In genomic region chr3:129680258-129680657, GRCm38 (mm10) we compare ENCODE assay signal across 9 mouse cellular contexts.
DNase-seq lines count a peak whose midpoint lies in the region; ATAC-seq and TF ChIP-seq lines count a peak whose summit lies in the region.
"Had no signal": no experiment of that assay in that cellular context is flagged by ENCODE, and none has a peak within 500 bp of the region (broad histone marks: within the 10 kb centered on the region; RNA-seq: fewer than 3 reads in every experiment).

No protein-coding gene starts in this region.

- no peak overlapping the region for H3K4me3 ChIP-seq in hindbrain, embryonic 16.5 days (ENCODE audit: low read length)
- H3K4me3 ChIP-seq in hindbrain, embryonic 12.5 days = no peak overlapping the region
- no peak overlapping the region for H3K4me3 ChIP-seq in neural tube, embryonic 14.5 days (ENCODE audit: low read depth, low read length)
- H3K4me3 ChIP-seq in neural tube, embryonic 15.5 days (replicated peaks) = no peak overlapping the region
- no peak overlapping the region for H3K4me3 ChIP-seq in heart, postnatal 0 days (ENCODE audit: low read depth, low read length)
- no peak overlapping the region for H3K4me3 ChIP-seq in stomach, postnatal 0 days (ENCODE audit: low read depth, low read length)
- H3K4me3 ChIP-seq: forebrain, embryonic 13.5 days had no signal

- no peaks in the 10 kb centered on the region for H3K27me3 ChIP-seq in hindbrain, embryonic 16.5 days (replicated peaks; ENCODE audit: control insufficient read depth, insufficient read depth, low read length)
- no peaks in the 10 kb centered on the region for H3K27me3 ChIP-seq in hindbrain, embryonic 12.5 days
- no peaks in the 10 kb centered on the region for H3K27me3 ChIP-seq in neural tube, embryonic 14.5 days (ENCODE audit: control insufficient read depth, insufficient read depth, low read length)
- no peaks in the 10 kb centered on the region for H3K27me3 ChIP-seq in neural tube, embryonic 15.5 days (replicated peaks)
- H3K27me3 ChIP-seq in heart, postnatal 0 days (ENCODE audit: control insufficient read depth, insufficient read depth, low read length) = no peaks in the 10 kb centered on the region
- H3K27me3 ChIP-seq in stomach, postnatal 0 days (ENCODE audit: control insufficient read depth, insufficient read depth, low read length) = no peaks in the 10 kb centered on the region
- H3K27me3 ChIP-seq: forebrain, embryonic 13.5 days had no signal

- peak; percentile 49 for DNase-seq in heart, postnatal 0 days (ENCODE audit: low spot score)
- DNase-seq in stomach, postnatal 0 days (ENCODE audit: low spot score) = no peak
- no peak for DNase-seq in spleen, postnatal 36 days (ENCODE audit: low spot score in 2 of 2)

- no peak overlapping the region for H3K9ac ChIP-seq in hindbrain, embryonic 16.5 days (ENCODE audit: low read depth, low read length)
- no peak overlapping the region for H3K9ac ChIP-seq in hindbrain, embryonic 12.5 days
- H3K9ac ChIP-seq in neural tube, embryonic 14.5 days (replicated peaks; ENCODE audit: low read depth, low read length) = no peak overlapping the region
- no peak overlapping the region for H3K9ac ChIP-seq in neural tube, embryonic 15.5 days (replicated peaks)
- no peak overlapping the region for H3K9ac ChIP-seq in heart, postnatal 0 days (replicated peaks; ENCODE audit: low read depth, low read length)
- H3K9ac ChIP-seq in stomach, postnatal 0 days (ENCODE audit: low read length) = no peak overlapping the region
- H3K9ac ChIP-seq: forebrain, embryonic 13.5 days had no signal

- peak; percentile 48 for TF ChIP-seq CTCF in heart, postnatal 0 days (IDR thresholded peaks at IDR 0.05; ENCODE audit: low read depth)
- peak; percentile 57 for TF ChIP-seq CTCF in stomach, postnatal 0 days (IDR thresholded peaks at IDR 0.05; ENCODE audit: low read depth)

- no peak for TF ChIP-seq EP300 in heart, postnatal 0 days (IDR thresholded peaks at IDR 0.05; ENCODE audit: low read depth)
- no peak for TF ChIP-seq EP300 in stomach, postnatal 0 days (optimal IDR thresholded peaks at IDR 0.05)

- ATAC-seq in hindbrain, embryonic 16.5 days = peak; percentile 27; the same call in 1 of the 2 replicates
- ATAC-seq in hindbrain, embryonic 12.5 days (ENCODE audit: low FRiP score) = no peak
- peak; percentile 34; the same call in 1 of the 2 replicates for ATAC-seq in neural tube, embryonic 14.5 days (ENCODE audit: low read depth)
- no peak for ATAC-seq in neural tube, embryonic 15.5 days (ENCODE audit: low FRiP score)
- ATAC-seq in heart, postnatal 0 days (ENCODE audit: insufficient read depth, low read depth) = no peak
- no peak for ATAC-seq in stomach, postnatal 0 days (ENCODE audit: low FRiP score, low TSS enrichment)
- ATAC-seq: forebrain, embryonic 13.5 days had no signal

- no peaks in the 10 kb centered on the region for H3K4me1 ChIP-seq in hindbrain, embryonic 16.5 days (ENCODE audit: control insufficient read depth, insufficient read depth, low read depth, low read length)
- no peaks in the 10 kb centered on the region for H3K4me1 ChIP-seq in hindbrain, embryonic 12.5 days
- no peaks in the 10 kb centered on the region for H3K4me1 ChIP-seq in neural tube, embryonic 14.5 days (ENCODE audit: control insufficient read depth, insufficient read depth, low read length)
- H3K4me1 ChIP-seq in neural tube, embryonic 15.5 days = no peaks in the 10 kb centered on the region
- no peaks in the 10 kb centered on the region for H3K4me1 ChIP-seq in heart, postnatal 0 days (ENCODE audit: control insufficient read depth, insufficient read depth)
- H3K4me1 ChIP-seq in stomach, postnatal 0 days (replicated peaks; ENCODE audit: control insufficient read depth, insufficient read depth) = no peaks in the 10 kb centered on the region
- H3K4me1 ChIP-seq: forebrain, embryonic 13.5 days had no signal

- H3K9me3 ChIP-seq in hindbrain, embryonic 16.5 days (ENCODE audit: control insufficient read depth, low read length) = no peaks in the 10 kb centered on the region
- H3K9me3 ChIP-seq in hindbrain, embryonic 12.5 days (replicated peaks) = no peaks in the 10 kb centered on the region
- no peaks in the 10 kb centered on the region for H3K9me3 ChIP-seq in neural tube, embryonic 14.5 days (ENCODE audit: control insufficient read depth, low read length)
- H3K9me3 ChIP-seq in neural tube, embryonic 15.5 days (replicated peaks) = no peaks in the 10 kb centered on the region
- H3K9me3 ChIP-seq in heart, postnatal 0 days (replicated peaks; ENCODE audit: control insufficient read depth, low read length) = no peaks in the 10 kb centered on the region
- H3K9me3 ChIP-seq in stomach, postnatal 0 days (ENCODE audit: control insufficient read depth, low read length) = no peaks in the 10 kb centered on the region
- H3K9me3 ChIP-seq: forebrain, embryonic 13.5 days had no signal

- H3K36me3 ChIP-seq in hindbrain, embryonic 16.5 days (ENCODE audit: control insufficient read depth, insufficient read depth, low read length) = no peaks in the 10 kb centered on the region
- H3K36me3 ChIP-seq in hindbrain, embryonic 12.5 days = 0 out of 2 replicates have a peak, but pooled peaks cover 5% of the 10 kb centered on the region
- H3K36me3 ChIP-seq in neural tube, embryonic 14.5 days (ENCODE audit: control insufficient read depth, insufficient read depth, low read length) = no peaks in the 10 kb centered on the region
- no peaks in the 10 kb centered on the region for H3K36me3 ChIP-seq in neural tube, embryonic 15.5 days
- H3K36me3 ChIP-seq in heart, postnatal 0 days (replicated peaks; ENCODE audit: control insufficient read depth, insufficient read depth, low read length) = 0 out of 2 replicates have a peak, but pooled peaks cover 4% of the 10 kb centered on the region
- no peaks in the 10 kb centered on the region for H3K36me3 ChIP-seq in stomach, postnatal 0 days (ENCODE audit: control insufficient read depth, insufficient read depth, low read length)

- H3K4me2 ChIP-seq in hindbrain, embryonic 16.5 days (ENCODE audit: low read length) = no peak overlapping the region
- H3K4me2 ChIP-seq in hindbrain, embryonic 12.5 days (replicated peaks) = no peak overlapping the region
- no peak overlapping the region for H3K4me2 ChIP-seq in neural tube, embryonic 14.5 days (ENCODE audit: low read depth, low read length)
- no peak overlapping the region for H3K4me2 ChIP-seq in neural tube, embryonic 15.5 days
- H3K4me2 ChIP-seq in heart, postnatal 0 days (ENCODE audit: low read depth, low read length) = no peak overlapping the region
- no peak overlapping the region for H3K4me2 ChIP-seq in stomach, postnatal 0 days (replicated peaks; ENCODE audit: low read depth)
- H3K4me2 ChIP-seq: forebrain, embryonic 13.5 days had no signal

- no peak overlapping the region for H3K27ac ChIP-seq in hindbrain, embryonic 16.5 days (ENCODE audit: low read depth, low read length)
- H3K27ac ChIP-seq in hindbrain, embryonic 12.5 days = no peak overlapping the region
- H3K27ac ChIP-seq in neural tube, embryonic 14.5 days (ENCODE audit: low read depth, low read length) = no peak overlapping the region
- H3K27ac ChIP-seq in neural tube, embryonic 15.5 days (replicated peaks) = no peak overlapping the region
- H3K27ac ChIP-seq in heart, postnatal 0 days (ENCODE audit: low read depth) = no peak overlapping the region
- no peak overlapping the region for H3K27ac ChIP-seq in stomach, postnatal 0 days (replicated peaks)
- H3K27ac ChIP-seq: forebrain, embryonic 13.5 days; macrophage had no signal

- 59% methylated on average over 5 of the region's 5 CpGs for WGBS in hindbrain, embryonic 16.5 days
- WGBS in hindbrain, embryonic 12.5 days = 62% methylated on average over 5 of the region's 5 CpGs
- 66% methylated on average over 5 of the region's 5 CpGs for WGBS in neural tube, embryonic 14.5 days
- 66% methylated on average over 5 of the region's 5 CpGs for WGBS in neural tube, embryonic 15.5 days
- 47% methylated on average over 5 of the region's 5 CpGs for whole genome bisulfite sequencing in heart, postnatal 0 days
- 62% methylated on average over 5 of the region's 5 CpGs for WGBS in stomach, postnatal 0 days

Comparison
In these comparisons a context has a peak if more than half of its experiments do, and no peak if none do; other contexts are left out.
1. ATAC-seq: peak in hindbrain, embryonic 16.5 days (single experiment) and neural tube, embryonic 14.5 days (single experiment); none in hindbrain, embryonic 12.5 days (single experiment), neural tube, embryonic 15.5 days (single experiment), heart, postnatal 0 days (single experiment) and stomach, postnatal 0 days (single experiment).